In the genomic region with DNA sequence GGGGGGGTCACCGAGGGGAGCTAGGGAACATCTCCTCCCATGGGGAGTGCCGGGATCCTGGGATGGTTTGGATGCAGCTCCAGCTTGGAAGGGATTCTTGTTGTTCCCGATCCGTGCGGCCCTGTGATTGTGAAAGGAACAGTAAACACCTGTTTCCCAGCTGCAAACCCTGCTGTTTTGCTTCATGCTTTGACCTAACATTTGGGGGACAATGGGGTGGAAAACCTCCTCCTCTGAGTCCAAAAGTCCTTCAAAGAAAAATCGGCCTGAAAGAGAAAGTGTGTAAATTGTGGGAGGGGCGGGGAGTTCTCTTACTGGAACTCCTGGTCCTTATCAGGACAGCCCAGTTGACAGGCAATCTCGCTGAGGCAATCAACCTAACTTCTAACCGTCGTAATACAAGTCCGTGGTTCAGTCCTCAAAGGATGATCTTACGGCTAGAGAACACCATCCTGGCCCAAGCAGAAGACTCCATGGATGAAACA, we compare ENCODE assay signal across 10 mouse cellular contexts. TPM values are rescaled to one million over a fixed set of nuclear protein-coding genes. Genes with fewer than 3 reads are reported as not detected.
DNase-seq lines count a peak whose midpoint lies in the region; ATAC-seq and TF ChIP-seq lines count a peak whose summit lies in the region.
"Had no signal": no experiment of that assay in that cellular context is flagged by ENCODE, and none has a peak within 500 bp of the region (broad histone marks: within the 10 kb centered on the region; RNA-seq: fewer than 3 reads in every experiment).

No protein-coding gene starts in this region.

- peaks cover 8% of the 10 kb centered on the region for H3K9me3 ChIP-seq in heart, embryonic 12.5 days (replicated peaks)
- H3K9me3 ChIP-seq in liver, embryonic 13.5 days (replicated peaks) = no peaks in the 10 kb centered on the region
- no peaks in the 10 kb centered on the region for H3K9me3 ChIP-seq in forebrain, embryonic 10.5 days
- H3K9me3 ChIP-seq in intestine, embryonic 16.5 days (ENCODE audit: control insufficient read depth, low read length) = no peaks in the 10 kb centered on the region
- H3K9me3 ChIP-seq: midbrain, embryonic 13.5 days had no signal

- H3K4me3 ChIP-seq in heart, adult 2 months = no peak overlapping the region
- H3K4me3 ChIP-seq in heart, embryonic 12.5 days = no peak overlapping the region
- H3K4me3 ChIP-seq in liver, embryonic 13.5 days (replicated peaks) = peak overlapping the region; percentile 26
- no peak overlapping the region for H3K4me3 ChIP-seq in forebrain, embryonic 10.5 days
- H3K4me3 ChIP-seq in intestine, embryonic 16.5 days (ENCODE audit: low read length) = no peak overlapping the region
- H3K4me3 ChIP-seq: embryonic facial prominence, embryonic 13.5 days; midbrain, embryonic 13.5 days had no signal

- H3K9ac ChIP-seq in heart, adult 2 months (ENCODE audit: low read depth, low read length) = no peak overlapping the region
- no peak overlapping the region for H3K9ac ChIP-seq in heart, embryonic 12.5 days
- H3K9ac ChIP-seq in liver, embryonic 13.5 days = no peak overlapping the region
- no peak overlapping the region for H3K9ac ChIP-seq in intestine, embryonic 16.5 days (ENCODE audit: low read depth, low read length)
- H3K9ac ChIP-seq: embryonic facial prominence, embryonic 13.5 days; midbrain, embryonic 13.5 days had no signal

- TF ChIP-seq CTCF in heart, adult 2 months (IDR thresholded peaks at IDR 0.05) = no peak

- no peak overlapping the region for H3K4me2 ChIP-seq in heart, embryonic 12.5 days
- peak overlapping the region; percentile 52 for H3K4me2 ChIP-seq in liver, embryonic 13.5 days
- no peak overlapping the region for H3K4me2 ChIP-seq in intestine, embryonic 16.5 days (ENCODE audit: low read depth, low read length)
- H3K4me2 ChIP-seq: embryonic facial prominence, embryonic 13.5 days; midbrain, embryonic 13.5 days had no signal

- no peak for ATAC-seq in heart, embryonic 12.5 days (ENCODE audit: insufficient number of reproducible peaks, low FRiP score)
- peak; percentile 87 for ATAC-seq in liver, embryonic 13.5 days (ENCODE audit: low read depth)
- no peak for ATAC-seq in intestine, embryonic 16.5 days
- ATAC-seq: midbrain, embryonic 13.5 days had no signal

- intact Hi-C loops in heart, adult 2 months (cut with DNase I) = loop anchor here (5.0 kb wide), 1 partner anchor 37 kb away; no protein-coding TSS in a partner anchor

- H3K27me3 ChIP-seq in heart, adult 2 months (ENCODE audit: control insufficient read depth, insufficient read depth, low read length) = no peaks in the 10 kb centered on the region
- 0 out of 2 replicates have a peak, but pooled peaks cover 6% of the 10 kb centered on the region for H3K27me3 ChIP-seq in heart, embryonic 12.5 days (replicated peaks)
- H3K27me3 ChIP-seq in liver, embryonic 13.5 days = no peaks in the 10 kb centered on the region
- H3K27me3 ChIP-seq in forebrain, embryonic 10.5 days (ENCODE audit: poor library complexity, severe bottlenecking) = no peaks in the 10 kb centered on the region
- H3K27me3 ChIP-seq in intestine, embryonic 16.5 days (replicated peaks; ENCODE audit: control insufficient read depth, insufficient read depth, low read length) = no peaks in the 10 kb centered on the region
- H3K27me3 ChIP-seq: embryonic facial prominence, embryonic 13.5 days; midbrain, embryonic 13.5 days had no signal

- H3K79me2 ChIP-seq in heart, adult 2 months (replicated peaks; ENCODE audit: control insufficient read depth, insufficient read depth, low read length) = no peaks in the 10 kb centered on the region

- H3K4me1 ChIP-seq in heart, adult 2 months (ENCODE audit: control insufficient read depth, insufficient read depth, low read length) = peaks cover 3% of the 10 kb centered on the region
- H3K4me1 ChIP-seq in heart, embryonic 12.5 days (replicated peaks) = no peaks in the 10 kb centered on the region; the same call in 1 of the 2 replicates
- peaks cover 30% of the 10 kb centered on the region for H3K4me1 ChIP-seq in liver, embryonic 13.5 days (replicated peaks)
- no peaks in the 10 kb centered on the region for H3K4me1 ChIP-seq in forebrain, embryonic 10.5 days
- H3K4me1 ChIP-seq in intestine, embryonic 16.5 days (ENCODE audit: control insufficient read depth, insufficient read depth, low read length) = no peaks in the 10 kb centered on the region
- H3K4me1 ChIP-seq: embryonic facial prominence, embryonic 13.5 days; midbrain, embryonic 13.5 days had no signal

- peaks cover 3% of the 10 kb centered on the region for H3K36me3 ChIP-seq in heart, adult 2 months (ENCODE audit: control insufficient read depth, insufficient read depth, low read length)
- H3K36me3 ChIP-seq in heart, embryonic 12.5 days = peaks cover 21% of the 10 kb centered on the region
- no peaks in the 10 kb centered on the region for H3K36me3 ChIP-seq in liver, embryonic 13.5 days
- no peaks in the 10 kb centered on the region for H3K36me3 ChIP-seq in forebrain, embryonic 10.5 days (replicated peaks)
- no peaks in the 10 kb centered on the region for H3K36me3 ChIP-seq in intestine, embryonic 16.5 days (ENCODE audit: control insufficient read depth, insufficient read depth, low read length)
- H3K36me3 ChIP-seq: midbrain, embryonic 13.5 days had no signal

- TF ChIP-seq EP300 in heart, adult 2 months (IDR thresholded peaks at IDR 0.05; ENCODE audit: insufficient read depth, low read depth, low read length) = peak; percentile 22; the same call in 1 of the 2 replicates

- peak overlapping the region; percentile 29 for H3K27ac ChIP-seq in heart, adult 2 months
- H3K27ac ChIP-seq in heart, embryonic 12.5 days (ENCODE audit: poor library complexity, severe bottlenecking) = no peak overlapping the region
- H3K27ac ChIP-seq in liver, embryonic 13.5 days = no peak overlapping the region
- H3K27ac ChIP-seq in forebrain, embryonic 10.5 days = no peak overlapping the region
- H3K27ac ChIP-seq in intestine, embryonic 16.5 days (ENCODE audit: low read length) = no peak overlapping the region
- H3K27ac ChIP-seq: embryonic facial prominence, embryonic 13.5 days; midbrain, embryonic 13.5 days had no signal

- WGBS in heart, adult 2 months = 31% methylated on average over 12 of the region's 12 CpGs
- WGBS in heart, embryonic 12.5 days = 44% methylated on average over 12 of the region's 12 CpGs
- 24% methylated on average over 12 of the region's 12 CpGs for WGBS in liver, embryonic 13.5 days (ENCODE audit: insufficient replicate concordance)
- 89% methylated on average over 12 of the region's 12 CpGs for WGBS in forebrain, embryonic 10.5 days
- 53% methylated on average over 12 of the region's 12 CpGs for WGBS in intestine, embryonic 16.5 days

- TF ChIP-seq POLR2A in heart, adult 2 months (IDR thresholded peaks at IDR 0.05; ENCODE audit: insufficient read depth, low read depth, low read length) = no peak

- DNase-seq in heart, adult 2 months = peak; percentile 65 to 74
- DNase-seq in gastrocnemius, postnatal 25 days = peak; percentile 71
- DNase-seq in liver, embryonic 13.5 days = peak; percentile 39
- peak; percentile 62 for DNase-seq in skeletal muscle tissue, adult 2 months (ENCODE audit: low read depth, low spot score)
- DNase-seq in forebrain, embryonic 10.5 days (ENCODE audit: extremely low spot score, low spot score) = no peak
- no peak for DNase-seq in natural killer cell, adult 2 months (ENCODE audit: low spot score in 2 of 2)

RNA-seq across cellular contexts. Expression of gene Rhoj, which starts 12.4 kb away (rescaled TPM):
- total RNA-seq in heart, adult 2 months (2021) = 10 to 100 TPM; 30.1 to 37.1 TPM
- polyA plus RNA-seq in heart, adult 2 months (2012; rRNA removed) = 42.6 and 66.2 TPM in 2 replicates
- polyA plus RNA-seq in heart, embryonic 12.5 days (2016; fragmentation: Nextera tagmentation; extraction: Ambion mirVana) = 36.0 and 38.6 TPM in 2 replicates
- total RNA-seq in gastrocnemius, postnatal 25 days (2021) = 10 to 100 TPM; 16.7 to 22.6 TPM
- polyA plus RNA-seq in liver, embryonic 13.5 days (2015; fragmentation: Nextera tagmentation; extraction: Ambion mirVana) = 7.6 and 7.8 TPM in 2 replicates
- polyA plus RNA-seq in forebrain, embryonic 10.5 days (2016; fragmentation: Nextera tagmentation; extraction: Ambion mirVana) = 18.1 and 20.1 TPM in 2 replicates
- 37.6 and 37.7 TPM in 2 replicates for polyA plus RNA-seq in intestine, embryonic 16.5 days (2015; fragmentation: Nextera tagmentation; extraction: Ambion mirVana)

Comparison
In these comparisons a context has a peak if more than half of its experiments do, and no peak if none do; other contexts are left out.
1. DNase-seq: peak in heart, adult 2 months (2 of 2), gastrocnemius, postnatal 25 days (single experiment), liver, embryonic 13.5 days (single experiment) and skeletal muscle tissue, adult 2 months (single experiment); none in forebrain, embryonic 10.5 days (single experiment) and natural killer cell, adult 2 months (0 of 2).